Mouse (Mus musculus) cerebral cortex, adult 2 months (tissue): Measurements from ENCODE around the gene Cux2.

Experiments used
- WGBS: fragments of 180-500 bp; shearing (Covaris S2); methylation state at CpG from one replicate; pipeline ENCODE4 v1.1.7; 2018; 5-methylcytosine and 5-hydroxymethylcytosine counted together

Cux2 gene

GRCm38 (mm10) chr5:121820161-121820560, 229.7 kb downstream of the Cux2 start:
- 79% methylated on average over 2 of the region's 2 CpGs for WGBS

GRCm38 (mm10) chr5:121819559-121819958, 230.3 kb downstream of the Cux2 start:
- 82% methylated on average over 5 of the region's 5 CpGs for WGBS

- 89% methylated on average over 4 of the region's 4 CpGs for WGBS
These were observed 231.0 kb downstream of the Cux2 start for GRCm38 (mm10) chr5:121818862-121819261.

- WGBS = 88% methylated on average over 7 of the region's 7 CpGs
These were observed 231.5 kb downstream of the Cux2 start for GRCm38 (mm10) chr5:121818401-121818800.

- WGBS = 67% methylated on average over 9 of the region's 9 CpGs
These were observed 232.4 kb downstream of the Cux2 start for GRCm38 (mm10) chr5:121817551-121817950.

GRCm38 (mm10) chr5:121816611-121817010, 233.3 kb downstream of the Cux2 start:
- 98% methylated on average over 2 of the region's 2 CpGs for WGBS

- WGBS = 64% methylated on average over 8 of the region's 8 CpGs
These were observed 234.0 kb downstream of the Cux2 start for GRCm38 (mm10) chr5:121815867-121816380.

GRCm38 (mm10) chr5:121815067-121815466, 234.8 kb downstream of the Cux2 start:
- 46% methylated on average over 3 of the region's 3 CpGs for WGBS

GRCm38 (mm10) chr5:121813744-121814143, 236.2 kb downstream of the Cux2 start:
- WGBS = 83% methylated on average over 10 of the region's 10 CpGs

- 76% methylated on average over 7 of the region's 7 CpGs for WGBS
These were observed 237.2 kb downstream of the Cux2 start for GRCm38 (mm10) chr5:121812526-121813243.

GRCm38 (mm10) chr5:121811485-121811931, 238.4 kb downstream of the Cux2 start:
- 34% methylated on average over 5 of the region's 5 CpGs for WGBS

GRCm38 (mm10) chr5:121810331-121811151, 239.4 kb downstream of the Cux2 start:
- WGBS = 73% methylated on average over 17 of the region's 17 CpGs

GRCm38 (mm10) chr5:121809667-121810224, 240.2 kb downstream of the Cux2 start:
- 54% methylated on average over 5 of the region's 5 CpGs for WGBS

GRCm38 (mm10) chr5:121808202-121808601, 241.7 kb downstream of the Cux2 start:
- 64% methylated on average over 2 of the region's 2 CpGs for WGBS

GRCm38 (mm10) chr5:121807186-121807585, 242.7 kb downstream of the Cux2 start:
- WGBS = 33% methylated on average over 3 of the region's 3 CpGs
